Mouse (Mus musculus): Measurements from ENCODE around the gene Zgpat. TPM values are rescaled to one million over a fixed set of nuclear protein-coding genes. Genes with fewer than 3 reads are reported as not detected.

Zgpat gene
- total RNA-seq, 2 experiments from 2014 or later: 13.7 to 14.8 TPM

GRCm38 (mm10) chr2:181365655-181366075 lies 937 bp downstream of the Zgpat start:
- Histone ChIP-seq H3K27ac (peak overlapping the region; percentile 98), H3K4me3 (peak overlapping the region; percentile 98)
- TF ChIP-seq CTCF (IDR thresholded peaks at IDR 0.05): no peak
- intact Hi-C loops (cut with DNase I): no loop called here
- DNase-seq: no peak

- Histone ChIP-seq H3K27ac (0 out of 2 replicates have a peak overlapping the region, but pooled peaks have one; percentile 12), H3K4me3 (no peak overlapping the region)
- no peak for DNase-seq
- intact Hi-C loops (cut with DNase I): no loop called here
- no peak for TF ChIP-seq CTCF (IDR thresholded peaks at IDR 0.05)
Observed at GRCm38 (mm10) chr2:181370001-181370400, 5.3 kb downstream of the Zgpat start.

- no peak overlapping the region for H3K27ac ChIP-seq
- DNase-seq: no peak
- H3K4me3 ChIP-seq: no peak overlapping the region
- TF ChIP-seq CTCF (IDR thresholded peaks at IDR 0.05): peak; percentile 58
- intact Hi-C loops (cut with DNase I): no loop called here
Observed at GRCm38 (mm10) chr2:181375787-181376186, 11.1 kb downstream of the Zgpat start.

- no peak for TF ChIP-seq CTCF (IDR thresholded peaks at IDR 0.05)
- intact Hi-C loops (cut with DNase I): no loop called here
- Histone ChIP-seq H3K4me3 (no peak overlapping the region), H3K27ac (no peak overlapping the region)
- DNase-seq: no peak
Observed at GRCm38 (mm10) chr2:181377230-181377629, 12.5 kb downstream of the Zgpat start.

- DNase-seq: no peak
- Histone ChIP-seq H3K27ac (no peak overlapping the region), H3K4me3 (no peak overlapping the region)
- intact Hi-C loops (cut with DNase I): no loop called here
- TF ChIP-seq CTCF (IDR thresholded peaks at IDR 0.05): no peak
Observed at GRCm38 (mm10) chr2:181378701-181379100, 14.0 kb downstream of the Zgpat start.

GRCm38 (mm10) chr2:181379778-181380177 lies 15.1 kb downstream of the Zgpat start, which contains the start of gene Lime1:
Gene Lime1, plus strand, starts transcription at chr2:181380078.
- DNase-seq: no peak
- H3K27ac ChIP-seq: no peak within 1 kb of the TSS
- intact Hi-C loops (cut with DNase I): no loop called here
- no peak within 1 kb of the TSS for H3K4me3 ChIP-seq
- TF ChIP-seq CTCF (IDR thresholded peaks at IDR 0.05): no peak

GRCm38 (mm10) chr2:181380251-181380650 lies 15.5 kb downstream of the Zgpat start:
- DNase-seq: no peak
- Histone ChIP-seq H3K4me3 (no peak overlapping the region), H3K27ac (no peak overlapping the region)
- intact Hi-C loops (cut with DNase I): no loop called here
- no peak for TF ChIP-seq CTCF (IDR thresholded peaks at IDR 0.05)

- Histone ChIP-seq H3K4me3 (no peak overlapping the region), H3K27ac (no peak overlapping the region)
- no peak for TF ChIP-seq CTCF (IDR thresholded peaks at IDR 0.05)
- intact Hi-C loops (cut with DNase I): no loop called here
- DNase-seq: no peak
Observed at GRCm38 (mm10) chr2:181381107-181381506, 16.4 kb downstream of the Zgpat start.

- Histone ChIP-seq H3K27ac (no peak overlapping the region), H3K4me3 (no peak overlapping the region)
- intact Hi-C loops (cut with DNase I): no loop called here
- TF ChIP-seq CTCF (IDR thresholded peaks at IDR 0.05): no peak
- no peak for DNase-seq
Observed at GRCm38 (mm10) chr2:181381631-181382306, 17.0 kb downstream of the Zgpat start.

GRCm38 (mm10) chr2:181384463-181384862 lies 19.7 kb downstream of the Zgpat start:
- no peak for DNase-seq
- TF ChIP-seq CTCF (IDR thresholded peaks at IDR 0.05): no peak
- no peak overlapping the region for H3K4me3 ChIP-seq
- intact Hi-C loops (cut with DNase I): no loop called here
- H3K27ac ChIP-seq: no peak overlapping the region

GRCm38 (mm10) chr2:181384919-181385391 lies 20.2 kb downstream of the Zgpat start:
- DNase-seq: peak; percentile 87
- H3K27ac ChIP-seq: peak overlapping the region; percentile 46
- H3K4me3 ChIP-seq: no peak overlapping the region
- TF ChIP-seq CTCF (IDR thresholded peaks at IDR 0.05): no peak
- intact Hi-C loops (cut with DNase I): no loop called here

- Histone ChIP-seq H3K27ac (peak overlapping the region; percentile 46), H3K4me3 (no peak overlapping the region)
- DNase-seq: peak; percentile 84
- TF ChIP-seq CTCF (IDR thresholded peaks at IDR 0.05): no peak
- intact Hi-C loops (cut with DNase I): no loop called here
Observed at GRCm38 (mm10) chr2:181385885-181386284, 21.2 kb downstream of the Zgpat start.

GRCm38 (mm10) chr2:181386663-181387210 lies 22.0 kb downstream of the Zgpat start:
- intact Hi-C loops (cut with DNase I): no loop called here
- Histone ChIP-seq H3K4me3 (no peak overlapping the region), H3K27ac (peak overlapping the region; percentile 46)
- TF ChIP-seq CTCF (IDR thresholded peaks at IDR 0.05): no peak
- DNase-seq: no peak

Measured in gastrocnemius, adult 2 months (tissue).